Mouse (Mus musculus): ENCODE data around the gene Txn1. TPM values are rescaled to one million over a fixed set of nuclear protein-coding genes. Genes with fewer than 3 reads are reported as not detected.

Gene Txn1
- polyA plus RNA-seq, 1 experiment from 2014 or later, result 381 TPM

- Histone ChIP-seq H3K27me3 (peaks cover 20% of the 10 kb centered on the region; the same call in 1 of the 2 replicates), H3K36me3 (replicated peaks) (no peaks in the 10 kb centered on the region), H3K4me1 (peaks cover 6% of the 10 kb centered on the region), H3K4me3 (replicated peaks) (no peak overlapping the region), H3K27ac (no peak overlapping the region), H3K4me2 (no peak overlapping the region), H3K9ac (no peak overlapping the region), H3K9me3 (no peaks in the 10 kb centered on the region)
- ATAC-seq (ENCODE audit: low FRiP score), result no peak
- 80% methylated on average over 9 of the region's 10 CpGs for WGBS
Observed at GRCm38 (mm10) chr4:57914193-57915190, 41.7 kb downstream of the Txn1 start.

DNA sequence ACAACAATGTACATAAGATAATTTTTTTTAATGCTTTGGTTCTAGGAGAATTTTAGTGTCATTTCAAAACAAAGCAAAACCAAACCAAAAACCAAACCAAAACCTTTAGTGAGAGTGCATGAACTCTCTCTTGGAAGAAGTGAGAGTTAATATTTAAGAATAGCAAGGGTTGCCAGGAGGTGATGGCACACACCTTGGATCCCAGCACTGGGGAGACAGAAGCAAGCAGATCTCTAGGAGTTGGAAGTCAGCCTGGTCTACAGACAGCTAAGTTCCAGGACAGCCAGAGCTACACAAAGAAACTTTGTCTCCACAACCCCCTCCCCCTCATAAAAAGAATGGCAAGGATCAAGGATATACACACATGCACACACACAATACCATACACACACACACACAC is 43.2 kb downstream of the Txn1 start:
- no peak overlapping the region for H3K4me2 ChIP-seq
- ATAC-seq (ENCODE audit: low FRiP score), result no peak
- no peaks in the 10 kb centered on the region for H3K36me3 ChIP-seq (replicated peaks)
- H3K9me3 ChIP-seq, result no peaks in the 10 kb centered on the region
- H3K4me3 ChIP-seq (replicated peaks), result no peak overlapping the region
- H3K27ac ChIP-seq, result no peak overlapping the region
- peaks cover 20% of the 10 kb centered on the region; the same call in 1 of the 2 replicates for H3K27me3 ChIP-seq
- H3K9ac ChIP-seq, result no peak overlapping the region
- 0 out of 2 replicates have a peak, but pooled peaks cover 3% of the 10 kb centered on the region for H3K4me1 ChIP-seq

- Histone ChIP-seq H3K4me1 (peaks cover 5% of the 10 kb centered on the region; the same call in 1 of the 2 replicates), H3K9me3 (no peaks in the 10 kb centered on the region), H3K27ac (no peak overlapping the region), H3K4me3 (replicated peaks) (no peak overlapping the region), H3K27me3 (no peaks in the 10 kb centered on the region), H3K4me2 (no peak overlapping the region), H3K9ac (no peak overlapping the region), H3K36me3 (replicated peaks) (no peaks in the 10 kb centered on the region)
- 90% methylated on average over 6 of the region's 6 CpGs for WGBS
- ATAC-seq (ENCODE audit: low FRiP score), result no peak
Observed at GRCm38 (mm10) chr4:57908860-57909259, 47.4 kb downstream of the Txn1 start.

GRCm38 (mm10) chr4:57906708-57907107 is 49.5 kb downstream of the Txn1 start:
- no peaks in the 10 kb centered on the region for H3K9me3 ChIP-seq
- H3K9ac ChIP-seq, result no peak overlapping the region
- no peak overlapping the region for H3K4me2 ChIP-seq
- no peak for ATAC-seq (ENCODE audit: low FRiP score)
- no peaks in the 10 kb centered on the region for H3K27me3 ChIP-seq
- H3K4me1 ChIP-seq, result peaks cover 5% of the 10 kb centered on the region; the same call in 1 of the 2 replicates
- H3K36me3 ChIP-seq (replicated peaks), result no peaks in the 10 kb centered on the region
- 15% methylated on average over 2 of the region's 2 CpGs for WGBS
- H3K27ac ChIP-seq, result no peak overlapping the region
- H3K4me3 ChIP-seq (replicated peaks), result no peak overlapping the region

DNA sequence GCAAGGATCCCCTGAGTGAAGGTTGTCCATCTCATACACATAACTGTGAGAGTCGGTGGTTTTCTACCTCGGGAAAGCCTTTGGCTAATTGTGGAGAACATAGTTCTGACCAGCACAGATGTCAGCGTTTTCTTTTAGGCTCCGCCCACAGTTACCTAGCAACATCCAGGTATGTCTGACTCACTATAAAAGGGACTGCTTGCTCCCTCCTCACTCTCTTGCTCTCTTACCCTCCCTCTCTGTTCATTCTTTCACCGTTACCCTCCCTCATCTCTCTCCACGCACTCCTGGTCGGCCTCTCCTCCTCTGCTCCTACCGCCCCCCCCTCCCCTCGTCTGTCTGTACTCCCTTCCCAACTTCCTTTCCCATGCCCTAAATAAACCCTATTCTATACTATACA is 51.6 kb downstream of the Txn1 start:
- WGBS, result 36% methylated on average over 9 of the region's 9 CpGs
- H3K27me3 ChIP-seq, result no peaks in the 10 kb centered on the region
- no peaks in the 10 kb centered on the region for H3K9me3 ChIP-seq
- no peaks in the 10 kb centered on the region for H3K36me3 ChIP-seq (replicated peaks)
- H3K4me1 ChIP-seq, result peaks cover 5% of the 10 kb centered on the region; the same call in 1 of the 2 replicates
- H3K4me3 ChIP-seq (replicated peaks), result no peak overlapping the region
- no peak overlapping the region for H3K4me2 ChIP-seq
- peak; percentile 50; the same call in 1 of the 2 replicates for ATAC-seq (ENCODE audit: low FRiP score)
- H3K9ac ChIP-seq, result no peak overlapping the region
- H3K27ac ChIP-seq, result no peak overlapping the region

DNA sequence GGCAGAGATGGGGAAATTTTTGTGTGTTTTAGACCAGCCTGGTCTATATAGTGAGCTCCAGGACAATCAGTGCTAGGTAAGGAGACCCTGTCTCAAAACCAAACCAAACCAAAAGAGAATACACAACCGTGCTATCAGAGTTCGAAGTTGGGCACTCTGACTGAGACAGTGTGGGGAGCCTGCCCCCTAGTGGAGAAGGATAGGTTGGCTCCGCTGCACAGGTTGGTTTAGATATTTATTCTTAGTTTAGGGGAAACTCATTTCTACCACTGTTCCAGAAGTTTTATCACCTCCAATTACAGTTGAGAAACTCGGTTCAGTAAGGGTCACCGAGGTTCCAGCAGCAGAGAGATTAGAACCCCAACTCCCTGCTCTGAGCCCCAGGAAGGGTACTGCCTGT is 52.0 kb downstream of the Txn1 start:
- Histone ChIP-seq H3K27me3 (no peaks in the 10 kb centered on the region), H3K27ac (no peak overlapping the region), H3K4me3 (replicated peaks) (no peak overlapping the region), H3K4me2 (no peak overlapping the region), H3K9ac (no peak overlapping the region), H3K36me3 (replicated peaks) (no peaks in the 10 kb centered on the region), H3K4me1 (peaks cover 5% of the 10 kb centered on the region; the same call in 1 of the 2 replicates), H3K9me3 (no peaks in the 10 kb centered on the region)
- WGBS, result 10% methylated on average over 5 of the region's 5 CpGs
- 0 out of 2 replicates have a peak, but pooled peaks have one; percentile 47 for ATAC-seq (ENCODE audit: low FRiP score)

GRCm38 (mm10) chr4:57902619-57903018 is 53.6 kb downstream of the Txn1 start:
- WGBS, result 90% methylated on average over 5 of the region's 5 CpGs
- ATAC-seq (ENCODE audit: low FRiP score), result no peak

DNA sequence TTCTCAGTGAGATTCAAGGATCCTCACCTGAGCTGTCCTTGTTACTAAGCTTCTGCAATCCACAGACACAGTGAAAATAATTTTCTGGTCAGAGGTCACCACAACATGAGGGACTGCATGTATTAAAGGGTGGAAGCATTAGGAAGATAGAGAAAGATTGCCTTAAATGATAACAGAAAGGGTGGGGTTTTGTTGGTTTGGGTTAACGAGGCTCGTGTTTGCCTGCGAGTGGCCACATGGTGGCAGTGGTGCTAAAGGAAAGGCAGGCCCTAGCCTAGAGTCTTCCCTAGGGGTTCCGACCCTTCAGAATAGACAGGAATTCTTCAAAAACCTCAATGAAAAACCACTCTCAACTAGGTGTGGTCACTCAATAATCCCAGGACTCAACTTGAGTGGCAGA is 55.0 kb downstream of the Txn1 start:
- ATAC-seq (ENCODE audit: low FRiP score), result no peak
- Histone ChIP-seq H3K4me2 (no peak overlapping the region), H3K4me1 (peaks cover 5% of the 10 kb centered on the region; the same call in 1 of the 2 replicates), H3K4me3 (replicated peaks) (no peak overlapping the region), H3K9me3 (no peaks in the 10 kb centered on the region), H3K27ac (no peak overlapping the region), H3K36me3 (replicated peaks) (no peaks in the 10 kb centered on the region), H3K9ac (no peak overlapping the region), H3K27me3 (no peaks in the 10 kb centered on the region)
- WGBS, result 10% methylated on average over 4 of the region's 4 CpGs

More at GRCm38 (mm10) chr4:57902619-57903018, 53.6 kb downstream of the Txn1 start:
- Histone ChIP-seq H3K36me3 (replicated peaks) (no peaks in the 10 kb centered on the region), H3K4me3 (replicated peaks) (no peak overlapping the region), H3K4me1 (peaks cover 5% of the 10 kb centered on the region; the same call in 1 of the 2 replicates), H3K9me3 (no peaks in the 10 kb centered on the region), H3K27me3 (no peaks in the 10 kb centered on the region), H3K27ac (no peak overlapping the region), H3K9ac (no peak overlapping the region), H3K4me2 (no peak overlapping the region)

- Histone ChIP-seq H3K36me3 (replicated peaks) (no peaks in the 10 kb centered on the region), H3K27ac (no peak overlapping the region), H3K4me1 (peaks cover 15% of the 10 kb centered on the region), H3K4me3 (replicated peaks) (no peak overlapping the region), H3K27me3 (no peaks in the 10 kb centered on the region), H3K4me2 (no peak overlapping the region), H3K9me3 (no peaks in the 10 kb centered on the region), H3K9ac (no peak overlapping the region)
- no peak for ATAC-seq (ENCODE audit: low FRiP score)
- WGBS, result 66% methylated on average over 3 of the region's 3 CpGs
Observed at GRCm38 (mm10) chr4:57896631-57897030, 59.6 kb downstream of the Txn1 start.

- Histone ChIP-seq H3K9me3 (no peaks in the 10 kb centered on the region), H3K4me3 (replicated peaks) (no peak overlapping the region), H3K36me3 (replicated peaks) (no peaks in the 10 kb centered on the region), H3K27ac (no peak overlapping the region), H3K27me3 (no peaks in the 10 kb centered on the region), H3K4me1 (peaks cover 19% of the 10 kb centered on the region), H3K4me2 (no peak overlapping the region), H3K9ac (no peak overlapping the region)
- no peak for ATAC-seq (ENCODE audit: low FRiP score)
- 72% methylated on average over 6 of the region's 6 CpGs for WGBS
Observed at GRCm38 (mm10) chr4:57895902-57896301, 60.3 kb downstream of the Txn1 start.

GRCm38 (mm10) chr4:57895140-57895539 is 61.1 kb downstream of the Txn1 start:
- 0 out of 2 replicates have a peak overlapping the region, but pooled peaks have one; percentile 36 for H3K27ac ChIP-seq
- no peaks in the 10 kb centered on the region for H3K9me3 ChIP-seq
- H3K27me3 ChIP-seq, result no peaks in the 10 kb centered on the region
- no peak overlapping the region for H3K4me3 ChIP-seq (replicated peaks)
- no peak for ATAC-seq (ENCODE audit: low FRiP score)
- no peak overlapping the region for H3K9ac ChIP-seq
- WGBS, result 26% methylated on average over 5 of the region's 5 CpGs
- peaks cover 19% of the 10 kb centered on the region for H3K4me1 ChIP-seq
- H3K36me3 ChIP-seq (replicated peaks), result no peaks in the 10 kb centered on the region
- H3K4me2 ChIP-seq, result no peak overlapping the region
